Mouse (Mus musculus) ES-E14 (cell line): Measurements from ENCODE around the gene Upk2. TPM values are rescaled to one million over a fixed set of nuclear protein-coding genes. Genes with fewer than 3 reads are reported as not detected.
"Not testable (repeated sequence)": the region's sequence is repeated elsewhere in the genome, so short reads cannot be mapped to it uniquely, and the experiment has no call there.

Experiments
- DNase-seq: peaks from one replicate; pipeline ENCODE4 v3.0.0-alpha.2; 2013; ENCODE audit warnings: low read depth, low spot score
- H3K27ac ChIP-seq: 2 replicates; pipeline ENCODE4 v1.5.1; 2012; ENCODE audit warnings: low read depth, mild to moderate bottlenecking, low read length, moderate library complexity, mixed read lengths; ENCODE audit not compliant: poor library complexity, insufficient read depth, severe bottlenecking
- H3K36me3 ChIP-seq: 2 replicates; pipeline ENCODE4 v1.6.1; 2012; ENCODE audit warnings: mild to moderate bottlenecking, low read length, moderate library complexity, mixed read lengths; ENCODE audit not compliant: control insufficient read depth, poor library complexity, insufficient read depth, severe bottlenecking
- H3K4me1 ChIP-seq, 2 experiments: fragments of 150-350 bp in 1 of 2; sonication (generic) in 1 of 2; 2 replicates each; pipeline ENCODE4 v1.6.1; 2012; ENCODE audit warnings: low read length in 2 of 2, mild to moderate bottlenecking in 1 of 2, mixed read lengths in 1 of 2; ENCODE audit not compliant: control insufficient read depth in 2 of 2, insufficient read depth in 2 of 2, poor library complexity in 1 of 2
- H3K4me3 ChIP-seq, 2 experiments: fragments of 150-350 bp in 1 of 2; sonication (generic) in 1 of 2; 2 replicates each; pipeline ENCODE4 v1.5.1; 2012; ENCODE audit warnings: low read length in 2 of 2, low read depth in 1 of 2, mild to moderate bottlenecking in 1 of 2, mixed read lengths in 1 of 2; ENCODE audit not compliant: insufficient read depth in 1 of 2, poor library complexity in 1 of 2, severe bottlenecking in 1 of 2
- H3K9ac ChIP-seq: 2 replicates; pipeline ENCODE4 v1.6.1; 2012; ENCODE audit warnings: low read depth, mild to moderate bottlenecking, low read length, mixed read lengths; ENCODE audit not compliant: poor library complexity, insufficient read depth, severe bottlenecking
- H3K9me3 ChIP-seq: fragments of 150-350 bp; sonication (generic); 2 replicates; pipeline ENCODE4 v1.6.1; 2012; ENCODE audit warnings: low read depth, mild to moderate bottlenecking, low read length; ENCODE audit not compliant: control insufficient read depth, insufficient read depth
- CHD2 ChIP-seq: IDR thresholded peaks from 2 replicates; pipeline ENCODE4 v1.6.1; 2014; ENCODE audit warnings: mild to moderate bottlenecking, low read depth, low read length, inconsistent platforms
- HCFC1 ChIP-seq: IDR thresholded peaks from 2 replicates; pipeline ENCODE4 v1.6.1; 2012; ENCODE audit warnings: low read length, inconsistent platforms, borderline replicate concordance; ENCODE audit not compliant: insufficient read depth
- MAFK ChIP-seq: IDR thresholded peaks from 2 replicates; pipeline ENCODE4 v1.6.1; 2014; ENCODE audit warnings: mild to moderate bottlenecking, low read depth, low read length, inconsistent platforms; ENCODE audit not compliant: insufficient read depth
- ZC3H11A ChIP-seq: IDR thresholded peaks from 2 replicates; pipeline ENCODE4 v1.6.1; 2012; ENCODE audit warnings: low read depth, mild to moderate bottlenecking, inconsistent platforms, low read length, borderline replicate concordance
- ZNF384 ChIP-seq: IDR thresholded peaks from 2 replicates; pipeline ENCODE4 v1.6.1; 2012; ENCODE audit warnings: low read depth, low read length, inconsistent platforms
- in situ Hi-C, 2 experiments: fragments of 600-800 bp; cut with MboI; formaldehyde crosslinking; loops; one replicate each; pipeline ENCODE4 v1.15.1; 2025; ENCODE audit warnings: low sequenced_read_pairs in 2 of 2, inconsistent platforms in 1 of 2; ENCODE audit not compliant: unreplicated experiment in 2 of 2
- total RNA-seq: library from RNA; depleted of rRNA; stranded (reverse); fragments of 300-350 nt; gene quantifications from 2 replicates; pipeline ENCODE4 v1.2.3, GENCODE M21; 2012

Gene Upk2
- total RNA-seq, 1 experiment: 0.31 TPM

GRCm38 (mm10) chr9:44420280-44420898 is 34.4 kb downstream of the Upk2 start:
- Histone ChIP-seq H3K9ac (peak overlapping the region; percentile 51; the same call in 1 of the 2 replicates), H3K4me3 (peak overlapping the region; percentile 49 to 52), H3K27ac (peak overlapping the region; percentile 99; the same call in 1 of the 2 replicates), H3K4me1 (peaks cover 5 to 12% of the 10 kb centered on the region in 2 experiments), H3K9me3 (no peaks in the 10 kb centered on the region), H3K36me3 (peaks cover 2% of the 10 kb centered on the region; the same call in 1 of the 2 replicates)
- DNase-seq: no peak
- TF ChIP-seq CHD2 (no peak), MAFK (no peak), ZC3H11A (no peak), ZNF384 (no peak), HCFC1 (no peak)
- in situ Hi-C loops: no loop called here

GRCm38 (mm10) chr9:44419730-44420129 is 35.0 kb downstream of the Upk2 start:
- H3K36me3 ChIP-seq, H3K4me1 ChIP-seq, in situ Hi-C loops, DNase-seq, H3K9me3 ChIP-seq: not testable (repeated sequence)
- Histone ChIP-seq H3K4me3 (peak overlapping the region; percentile 52 to 61), H3K27ac (peak overlapping the region; percentile 99), H3K9ac (peak overlapping the region; percentile 35; the same call in 1 of the 2 replicates)
- peak; percentile 41 for TF ChIP-seq ZNF384

GRCm38 (mm10) chr9:44418519-44419385 is 36.0 kb downstream of the Upk2 start, which contains the start of gene Ccdc84:
Gene Ccdc84 (minus strand): TSS chr9:44418569.
- Histone ChIP-seq H3K9ac (peak within 1 kb of the TSS; percentile 81), H3K4me3 (peak within 1 kb of the TSS; percentile 86 to 93), H3K36me3 (peaks cover 2% of the 10 kb centered on the region; the same call in 1 of the 2 replicates), H3K27ac (peak within 1 kb of the TSS; percentile 99), H3K9me3 (no peaks in the 10 kb centered on the region), H3K4me1 (peaks cover 0 to 5% of the 10 kb centered on the region in 2 experiments; a peak in 2 of 4 replicates)
- in situ Hi-C loops: no loop called here
- peak; percentile 74 for TF ChIP-seq CHD2
- no peak for TF ChIP-seq HCFC1
- peak; percentile 99 for TF ChIP-seq ZNF384
- DNase-seq: peak; percentile 60

GRCm38 (mm10) chr9:44417892-44418363 is 36.8 kb downstream of the Upk2 start:
- Histone ChIP-seq H3K27ac (peak overlapping the region; percentile 89), H3K4me1 (peaks cover 0 to 3% of the 10 kb centered on the region in 2 experiments; a peak in 1 of 4 replicates), H3K36me3 (peaks cover 7% of the 10 kb centered on the region), H3K4me3 (peak overlapping the region; percentile 86 to 93), H3K9me3 (no peaks in the 10 kb centered on the region), H3K9ac (peak overlapping the region; percentile 81)
- peak; percentile 75 for DNase-seq
- in situ Hi-C loops: no loop called here
- peak; percentile 43; the same call in 1 of the 2 replicates for TF ChIP-seq HCFC1
- no peak for TF ChIP-seq MAFK
